Mouse (Mus musculus) CH12.LX (cell line): ENCODE results near the gene Clcn6.

ENCODE experiments used
- BHLHE40 ChIP-seq: IDR thresholded peaks from 2 replicates; pipeline ENCODE4 v1.6.1; 2011; ENCODE audit warnings: mild to moderate bottlenecking, low read depth, low read length, improper control_type of control experiment
- CHD2 ChIP-seq: IDR thresholded peaks from 2 replicates; pipeline ENCODE4 v1.6.1; 2011; ENCODE audit warnings: low read length, improper control_type of control experiment
- CTCF ChIP-seq, 2 experiments: IDR thresholded peaks in 1 of 2; conservative IDR thresholded peaks in 1 of 2; 2 replicates each; pipeline ENCODE4 v1.5.1; 2011 to 2012; ENCODE audit warnings: low read depth in 2 of 2, low read length in 2 of 2, improper control_type of control experiment in 1 of 2, inconsistent platforms in 1 of 2, mild to moderate bottlenecking in 1 of 2, moderate library complexity in 1 of 2
- E2F4 ChIP-seq: IDR thresholded peaks from 2 replicates; pipeline ENCODE4 v1.6.1; 2011; ENCODE audit warnings: low read depth, low read length, improper control_type of control experiment; ENCODE audit not compliant: insufficient replicate concordance
- GABPA ChIP-seq: IDR thresholded peaks from 2 replicates; pipeline ENCODE4 v1.6.1; 2012; ENCODE audit warnings: low read depth, low read length, improper control_type of control experiment, inconsistent platforms; ENCODE audit not compliant: insufficient replicate concordance
- JUND ChIP-seq: conservative IDR thresholded peaks from 2 replicates; pipeline ENCODE4 v1.6.1; 2011; ENCODE audit warnings: low read depth, low read length, improper control_type of control experiment
- PAX5 ChIP-seq: IDR thresholded peaks from 2 replicates; pipeline ENCODE4 v1.6.1; 2012; ENCODE audit warnings: low read length, inconsistent platforms, mixed read lengths
- POLR2A ChIP-seq: IDR thresholded peaks from 2 replicates; pipeline ENCODE4 v1.6.1; 2011; ENCODE audit warnings: low read depth, mild to moderate bottlenecking, improper control_type of control experiment, low read length
- TBP ChIP-seq: conservative IDR thresholded peaks from 2 replicates; pipeline ENCODE4 v1.6.1; 2011; ENCODE audit warnings: low read depth, low read length, improper control_type of control experiment
- UBTF ChIP-seq: IDR thresholded peaks from 2 replicates; pipeline ENCODE4 v1.6.1; 2012; ENCODE audit warnings: low read depth, mild to moderate bottlenecking, inconsistent platforms, low read length, improper control_type of control experiment, moderate library complexity
- USF1 ChIP-seq: IDR thresholded peaks from 2 replicates; pipeline ENCODE4 v1.6.1; 2014; ENCODE audit warnings: low read depth, mild to moderate bottlenecking, inconsistent platforms, low read length, improper control_type of control experiment
- ZKSCAN1 ChIP-seq: IDR thresholded peaks from 2 replicates; pipeline ENCODE4 v1.6.1; 2012; ENCODE audit warnings: low read depth, inconsistent platforms, low read length, improper control_type of control experiment, borderline replicate concordance

DNA sequence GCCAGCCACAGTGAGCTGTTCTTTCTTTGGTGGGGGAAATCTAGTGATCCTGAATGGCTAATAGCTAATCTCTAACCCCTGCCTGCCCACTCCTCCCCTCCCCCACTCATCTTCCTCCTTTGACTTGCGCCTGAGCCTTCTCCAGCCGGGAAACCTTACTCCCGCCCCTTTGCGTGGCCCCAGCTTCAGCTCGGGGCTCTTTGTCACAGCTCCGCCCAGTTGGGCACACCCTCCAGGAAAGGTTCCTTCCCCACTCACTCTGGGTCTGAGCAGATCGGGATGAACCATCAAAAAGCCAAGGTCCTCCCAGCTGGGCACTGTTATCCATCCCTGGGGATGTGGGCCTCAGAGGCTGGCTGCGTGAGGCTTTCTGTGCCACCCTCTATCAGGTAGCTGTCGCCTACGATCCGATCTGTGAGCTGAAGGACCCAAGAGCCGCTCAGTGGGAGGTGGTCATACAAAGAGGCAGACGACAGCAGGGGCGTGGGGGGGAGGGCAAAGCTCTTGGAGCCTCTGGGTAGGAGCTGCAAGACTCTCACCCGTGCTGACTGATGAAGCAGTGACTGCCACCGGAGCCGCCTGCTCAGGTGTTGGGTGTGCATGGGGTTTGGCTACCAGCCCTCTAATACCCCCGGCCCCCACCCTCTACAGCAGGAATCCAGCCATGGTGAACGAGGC is 2.5 kb upstream of the Clcn6 start:
- TF ChIP-seq CTCF (conservative IDR thresholded peaks at IDR 0.05 in 1 of 2, IDR thresholded peaks at IDR 0.05 in 1 of 2; ENCODE audit: low read depth in 2 of 2, low read length in 2 of 2) (no peak), JUND (no peak), GABPA (no peak), E2F4 (no peak), POLR2A (no peak), UBTF (no peak), USF1 (no peak), BHLHE40 (no peak), ZKSCAN1 (no peak), CHD2 (no peak), TBP (no peak), PAX5 (no peak)
